26 mouse cellular contexts compared by ENCODE assay signal in genomic region chr11:113664279-113664678, GRCm38 (mm10). TPM values are rescaled to one million over a fixed set of nuclear protein-coding genes. Genes with fewer than 3 reads are reported as not detected.
DNase-seq lines count a peak whose midpoint lies in the region; ATAC-seq and TF ChIP-seq lines count a peak whose summit lies in the region.
"Had no signal": no experiment of that assay in that cellular context is flagged by ENCODE, and none has a peak within 500 bp of the region (broad histone marks: within the 10 kb centered on the region; RNA-seq: fewer than 3 reads in every experiment).

No protein-coding gene starts in this region.

- H3K9ac ChIP-seq in intestine, postnatal 0 days (ENCODE audit: low read depth, low read length) = no peak overlapping the region
- H3K9ac ChIP-seq in intestine, embryonic 16.5 days (ENCODE audit: low read depth, low read length) = no peak overlapping the region
- no peak overlapping the region for H3K9ac ChIP-seq in midbrain, embryonic 11.5 days (ENCODE audit: low read length)
- H3K9ac ChIP-seq in midbrain, postnatal 0 days (replicated peaks; ENCODE audit: low read length, poor library complexity, severe bottlenecking) = no peak overlapping the region
- H3K9ac ChIP-seq: embryonic facial prominence, embryonic 12.5 days; embryonic facial prominence, embryonic 15.5 days; forebrain, postnatal 0 days; hindbrain, embryonic 13.5 days; intestine, embryonic 15.5 days had no signal

- H3K36me3 ChIP-seq in intestine, postnatal 0 days (ENCODE audit: control insufficient read depth, insufficient read depth) = peaks cover 40% of the 10 kb centered on the region
- peaks cover 18% of the 10 kb centered on the region for H3K36me3 ChIP-seq in intestine, embryonic 16.5 days (ENCODE audit: control insufficient read depth, insufficient read depth, low read length)
- peaks cover 16% of the 10 kb centered on the region for H3K36me3 ChIP-seq in midbrain, embryonic 11.5 days (ENCODE audit: control insufficient read depth, insufficient read depth, low read length)
- H3K36me3 ChIP-seq in midbrain, postnatal 0 days (ENCODE audit: insufficient read depth, low read length) = peaks cover 33% of the 10 kb centered on the region

- peak; percentile 52 for DNase-seq in adrenal gland, adult 2 months
- no peak for DNase-seq in adrenal gland, adult 18-20 months (ENCODE audit: low spot score in 2 of 2)
- peak; percentile 82 for DNase-seq in midbrain, embryonic 11.5 days (ENCODE audit: low spot score, missing footprints)
- DNase-seq in midbrain, postnatal 0 days (ENCODE audit: low spot score) = no peak
- no peak for DNase-seq in cerebellum, postnatal 14 days
- DNase-seq: adrenal gland, postnatal 14 days; cerebellum, adult 11-12 months; cerebellum, adult 8-10 months; cerebellum, postnatal 10 days; forebrain, postnatal 0 days; gastrocnemius, postnatal 10 days; gastrocnemius, postnatal 36 days; heart, postnatal 36 days had no signal

- no peak for TF ChIP-seq CTCF in intestine, postnatal 0 days (IDR thresholded peaks at IDR 0.05; ENCODE audit: low read depth)
- no peak for TF ChIP-seq CTCF in midbrain, postnatal 0 days (IDR thresholded peaks at IDR 0.05)

- H3K4me2 ChIP-seq in intestine, postnatal 0 days (replicated peaks; ENCODE audit: low read depth) = no peak overlapping the region
- H3K4me2 ChIP-seq in intestine, embryonic 16.5 days (ENCODE audit: low read depth, low read length) = no peak overlapping the region
- no peak overlapping the region for H3K4me2 ChIP-seq in midbrain, embryonic 11.5 days
- no peak overlapping the region for H3K4me2 ChIP-seq in midbrain, postnatal 0 days (ENCODE audit: low read depth, low read length, poor library complexity, severe bottlenecking)
- H3K4me2 ChIP-seq: embryonic facial prominence, embryonic 12.5 days; embryonic facial prominence, embryonic 15.5 days; heart, embryonic 11.5 days; hindbrain, embryonic 13.5 days; intestine, embryonic 15.5 days had no signal

- no peak overlapping the region for H3K4me3 ChIP-seq in intestine, postnatal 0 days (ENCODE audit: low read depth, low read length)
- H3K4me3 ChIP-seq in intestine, embryonic 16.5 days (ENCODE audit: low read length) = no peak overlapping the region
- no peak overlapping the region for H3K4me3 ChIP-seq in midbrain, embryonic 11.5 days (ENCODE audit: low read depth, low read length)
- no peak overlapping the region for H3K4me3 ChIP-seq in midbrain, postnatal 0 days (ENCODE audit: low read depth, low read length)
- H3K4me3 ChIP-seq: embryonic facial prominence, embryonic 12.5 days; embryonic facial prominence, embryonic 15.5 days; hindbrain, embryonic 10.5 days; hindbrain, embryonic 13.5 days; intestine, embryonic 15.5 days had no signal

- H3K27ac ChIP-seq in intestine, postnatal 0 days (ENCODE audit: low read depth, low read length) = 0 out of 2 replicates have a peak overlapping the region, but pooled peaks have one; percentile 36
- H3K27ac ChIP-seq in intestine, embryonic 16.5 days (ENCODE audit: low read length) = no peak overlapping the region
- H3K27ac ChIP-seq in midbrain, embryonic 11.5 days (ENCODE audit: low read depth, low read length) = no peak overlapping the region
- no peak overlapping the region for H3K27ac ChIP-seq in midbrain, postnatal 0 days (ENCODE audit: low read depth, low read length)
- H3K27ac ChIP-seq: embryonic facial prominence, embryonic 12.5 days; embryonic facial prominence, embryonic 15.5 days; hindbrain, embryonic 10.5 days; hindbrain, embryonic 13.5 days; intestine, embryonic 15.5 days had no signal

- H3K27me3 ChIP-seq in intestine, postnatal 0 days (replicated peaks; ENCODE audit: control insufficient read depth, insufficient read depth, low read length) = no peaks in the 10 kb centered on the region
- no peaks in the 10 kb centered on the region for H3K27me3 ChIP-seq in intestine, embryonic 16.5 days (replicated peaks; ENCODE audit: control insufficient read depth, insufficient read depth, low read length)
- no peaks in the 10 kb centered on the region for H3K27me3 ChIP-seq in midbrain, embryonic 11.5 days (ENCODE audit: control insufficient read depth, insufficient read depth, low read length)
- H3K27me3 ChIP-seq in midbrain, postnatal 0 days (ENCODE audit: insufficient read depth, low read length) = no peaks in the 10 kb centered on the region
- H3K27me3 ChIP-seq: embryonic facial prominence, embryonic 12.5 days; embryonic facial prominence, embryonic 15.5 days; hindbrain, embryonic 13.5 days; intestine, embryonic 15.5 days; Patski had no signal

- WGBS in intestine, postnatal 0 days = 74% methylated on average over 2 of the region's 2 CpGs
- WGBS in intestine, embryonic 16.5 days = 77% methylated on average over 2 of the region's 2 CpGs
- WGBS in midbrain, embryonic 11.5 days = 72% methylated on average over 2 of the region's 2 CpGs
- WGBS in midbrain, postnatal 0 days = 58% methylated on average over 2 of the region's 2 CpGs

- 0 out of 2 replicates have a peak, but pooled peaks cover 4% of the 10 kb centered on the region for H3K4me1 ChIP-seq in intestine, postnatal 0 days (replicated peaks; ENCODE audit: control insufficient read depth, insufficient read depth, low read length)
- peaks cover 26% of the 10 kb centered on the region for H3K4me1 ChIP-seq in intestine, embryonic 16.5 days (ENCODE audit: control insufficient read depth, insufficient read depth, low read length)
- 0 out of 2 replicates have a peak, but pooled peaks cover 2% of the 10 kb centered on the region for H3K4me1 ChIP-seq in midbrain, embryonic 11.5 days (ENCODE audit: control insufficient read depth, insufficient read depth, low read length)
- no peaks in the 10 kb centered on the region for H3K4me1 ChIP-seq in midbrain, postnatal 0 days (ENCODE audit: insufficient read depth, low read length)

- ATAC-seq in intestine, postnatal 0 days = no peak
- ATAC-seq in intestine, embryonic 16.5 days = no peak
- ATAC-seq in midbrain, embryonic 11.5 days (ENCODE audit: low FRiP score) = no peak
- no peak for ATAC-seq in midbrain, postnatal 0 days (ENCODE audit: low FRiP score)
- ATAC-seq: forebrain, embryonic 14.5 days; forebrain, postnatal 0 days; hindbrain, embryonic 16.5 days; intestine, embryonic 15.5 days; Patski had no signal

- no peaks in the 10 kb centered on the region for H3K9me3 ChIP-seq in intestine, postnatal 0 days (ENCODE audit: control insufficient read depth)
- no peaks in the 10 kb centered on the region for H3K9me3 ChIP-seq in intestine, embryonic 16.5 days (ENCODE audit: control insufficient read depth, low read length)
- no peaks in the 10 kb centered on the region for H3K9me3 ChIP-seq in midbrain, embryonic 11.5 days (ENCODE audit: control insufficient read depth, low read length)
- H3K9me3 ChIP-seq in midbrain, postnatal 0 days (ENCODE audit: low read length) = no peaks in the 10 kb centered on the region
- H3K9me3 ChIP-seq: embryonic facial prominence, embryonic 12.5 days; embryonic facial prominence, embryonic 15.5 days; hindbrain, embryonic 10.5 days; hindbrain, embryonic 13.5 days; intestine, embryonic 15.5 days had no signal

RNA-seq across cellular contexts. Expression of gene Slc39a11, which starts 14.4 kb away (rescaled TPM):
- 10 to 100 TPM; 22.9 to 34.4 TPM for total RNA-seq in adrenal gland, adult 2 months (2021)
- 31.5 and 32.1 TPM in 2 replicates for polyA plus RNA-seq in adrenal gland, adult 2 months (2012; rRNA removed)
- total RNA-seq in adrenal gland, adult 18-20 months (2021) = 10 to 100 TPM; 23.1 to 29.1 TPM
- polyA plus RNA-seq in intestine, postnatal 0 days (2015; fragmentation: Nextera tagmentation; extraction: Ambion mirVana) = 50.7 and 54.7 TPM in 2 replicates
- 52.8 and 56.5 TPM in 2 replicates for polyA plus RNA-seq in intestine, embryonic 16.5 days (2015; fragmentation: Nextera tagmentation; extraction: Ambion mirVana)
- polyA plus RNA-seq in midbrain, embryonic 11.5 days (2014; fragmentation: Nextera tagmentation; extraction: Ambion mirVana) = 17.7 and 17.8 TPM in 2 replicates
- 56.0 and 62.5 TPM in 2 replicates for total RNA-seq in midbrain, postnatal 0 days (2014; rRNA removed)
- 35.9 and 40.4 TPM in 2 replicates for polyA plus RNA-seq in midbrain, postnatal 0 days (2015; fragmentation: Nextera tagmentation; extraction: Ambion mirVana)

RNA-seq across cellular contexts. Expression of gene Cog1, which starts 15.3 kb away (rescaled TPM):
- total RNA-seq in adrenal gland, adult 2 months (2021) = 10 to 100 TPM; 37.8 to 48.0 TPM
- polyA plus RNA-seq in adrenal gland, adult 2 months (2012; rRNA removed) = 57.8 and 60.2 TPM in 2 replicates
- total RNA-seq in adrenal gland, adult 18-20 months (2021) = 10 to 100 TPM; 36.5 to 44.0 TPM
- polyA plus RNA-seq in intestine, postnatal 0 days (2015; fragmentation: Nextera tagmentation; extraction: Ambion mirVana) = 19.6 and 20.9 TPM in 2 replicates
- 24.9 and 25.0 TPM in 2 replicates for polyA plus RNA-seq in intestine, embryonic 16.5 days (2015; fragmentation: Nextera tagmentation; extraction: Ambion mirVana)
- polyA plus RNA-seq in midbrain, embryonic 11.5 days (2014; fragmentation: Nextera tagmentation; extraction: Ambion mirVana) = 30.0 and 30.1 TPM in 2 replicates
- 55.8 and 59.0 TPM in 2 replicates for total RNA-seq in midbrain, postnatal 0 days (2014; rRNA removed)
- polyA plus RNA-seq in midbrain, postnatal 0 days (2015; fragmentation: Nextera tagmentation; extraction: Ambion mirVana) = 28.3 and 31.3 TPM in 2 replicates

RNA-seq across cellular contexts. Expression of gene Fam104a, which starts 19.7 kb away (rescaled TPM):
- total RNA-seq in adrenal gland, adult 2 months (2021) = 10 to 100 TPM; 34.4 to 35.9 TPM
- polyA plus RNA-seq in adrenal gland, adult 2 months (2012; rRNA removed) = 52.0 and 52.3 TPM in 2 replicates
- total RNA-seq in adrenal gland, adult 18-20 months (2021) = 10 to 100 TPM; 32.9 to 36.0 TPM
- 40.0 and 41.9 TPM in 2 replicates for polyA plus RNA-seq in intestine, postnatal 0 days (2015; fragmentation: Nextera tagmentation; extraction: Ambion mirVana)
- 40.5 and 41.7 TPM in 2 replicates for polyA plus RNA-seq in intestine, embryonic 16.5 days (2015; fragmentation: Nextera tagmentation; extraction: Ambion mirVana)
- polyA plus RNA-seq in midbrain, embryonic 11.5 days (2014; fragmentation: Nextera tagmentation; extraction: Ambion mirVana) = 50.9 and 54.6 TPM in 2 replicates
- total RNA-seq in midbrain, postnatal 0 days (2014; rRNA removed) = 29.5 and 30.1 TPM in 2 replicates
- polyA plus RNA-seq in midbrain, postnatal 0 days (2015; fragmentation: Nextera tagmentation; extraction: Ambion mirVana) = 46.3 and 48.7 TPM in 2 replicates

RNA-seq across cellular contexts. Expression of gene D11Wsu47e, which starts 19.9 kb away (rescaled TPM):
- total RNA-seq in adrenal gland, adult 2 months (2021) = 10 to 100 TPM; 13.4 to 17.8 TPM
- 3.2 and 4.0 TPM in 2 replicates for polyA plus RNA-seq in adrenal gland, adult 2 months (2012; rRNA removed)
- total RNA-seq in adrenal gland, adult 18-20 months (2021) = 10 to 100 TPM; 14.3 to 17.1 TPM
- polyA plus RNA-seq in intestine, postnatal 0 days (2015; fragmentation: Nextera tagmentation; extraction: Ambion mirVana) = 9.0 and 9.6 TPM in 2 replicates
- polyA plus RNA-seq in intestine, embryonic 16.5 days (2015; fragmentation: Nextera tagmentation; extraction: Ambion mirVana) = 13.8 and 14.5 TPM in 2 replicates
- 23.3 and 23.4 TPM in 2 replicates for polyA plus RNA-seq in midbrain, embryonic 11.5 days (2014; fragmentation: Nextera tagmentation; extraction: Ambion mirVana)
- total RNA-seq in midbrain, postnatal 0 days (2014; rRNA removed) = 19.5 and 26.8 TPM in 2 replicates
- 27.8 and 27.9 TPM in 2 replicates for polyA plus RNA-seq in midbrain, postnatal 0 days (2015; fragmentation: Nextera tagmentation; extraction: Ambion mirVana)

RNA-seq across cellular contexts. Expression of gene Sstr2, which starts 45.1 kb away (rescaled TPM):
- 1 to 10 TPM; 3.2 to 4.7 TPM for total RNA-seq in adrenal gland, adult 2 months (2021)
- polyA plus RNA-seq in adrenal gland, adult 2 months (2012; rRNA removed) = 2.4 and 2.5 TPM in 2 replicates
- total RNA-seq in adrenal gland, adult 18-20 months (2021) = 1 to 10 TPM; 2.4 to 7.0 TPM
- polyA plus RNA-seq in intestine, postnatal 0 days (2015; fragmentation: Nextera tagmentation; extraction: Ambion mirVana) = 0.99 and 1.0 TPM in 2 replicates
- polyA plus RNA-seq in intestine, embryonic 16.5 days (2015; fragmentation: Nextera tagmentation; extraction: Ambion mirVana) = 0.62 and 1.3 TPM in 2 replicates
- 12.4 and 12.6 TPM in 2 replicates for polyA plus RNA-seq in midbrain, embryonic 11.5 days (2014; fragmentation: Nextera tagmentation; extraction: Ambion mirVana)
- total RNA-seq in midbrain, postnatal 0 days (2014; rRNA removed) = 16.4 and 26.3 TPM in 2 replicates
- 8.8 and 10.2 TPM in 2 replicates for polyA plus RNA-seq in midbrain, postnatal 0 days (2015; fragmentation: Nextera tagmentation; extraction: Ambion mirVana)
- total RNA-seq: gastrocnemius, postnatal 36 days; heart, adult 8-10 months; heart, postnatal 36 days had no signal
- polyA plus RNA-seq: heart, postnatal 0 days had no signal

Comparison
In these comparisons a context has a peak if more than half of its experiments do, and no peak if none do; other contexts are left out.
1. DNase-seq: peak in adrenal gland, adult 2 months (single experiment) and midbrain, embryonic 11.5 days (single experiment); none in adrenal gland, adult 18-20 months (0 of 2), midbrain, postnatal 0 days (single experiment) and cerebellum, postnatal 14 days (0 of 2).